Comparison of ENCODE assay signal across 15 mouse cellular contexts in the genomic region with DNA sequence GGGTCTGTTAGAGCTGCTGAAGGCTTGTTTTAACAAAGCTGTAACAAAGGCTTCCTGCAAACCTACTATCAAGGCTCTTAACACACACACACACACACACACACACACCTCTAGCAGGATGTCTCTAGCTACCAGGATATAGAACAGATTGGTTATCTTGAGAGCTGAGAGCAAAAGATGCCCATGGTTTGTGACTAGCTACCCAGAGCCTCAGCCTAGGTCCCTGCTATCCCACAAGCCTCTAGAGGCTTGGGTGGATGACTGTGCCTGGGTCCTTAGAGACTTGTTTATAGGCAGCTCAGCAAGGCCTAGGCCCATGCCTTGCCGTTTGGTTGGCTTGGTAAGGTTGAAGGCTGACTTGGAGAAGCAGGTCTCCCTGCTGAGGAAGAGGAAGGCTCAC. TPM values are rescaled to one million over a fixed set of nuclear protein-coding genes. Genes with fewer than 3 reads are reported as not detected.
A peak's percentile ranks its signal among the peaks of the same experiment; 100 is the strongest.
DNase-seq lines count a peak whose midpoint lies in the region; ATAC-seq lines count a peak whose summit lies in the region.
"Had no signal": no experiment of that assay in that cellular context is flagged by ENCODE, and none has a peak within 500 bp of the region (broad histone marks: within the 10 kb centered on the region; RNA-seq: fewer than 3 reads in every experiment).

No protein-coding gene starts in this region.

- H3K36me3 ChIP-seq in embryonic facial prominence, embryonic 13.5 days: no peaks in the 10 kb centered on the region
- no peaks in the 10 kb centered on the region for H3K36me3 ChIP-seq in hindbrain, embryonic 11.5 days (ENCODE audit: control insufficient read depth, insufficient read depth, low read length)
- H3K36me3 ChIP-seq in midbrain, embryonic 12.5 days: 0 out of 2 replicates have a peak, but pooled peaks cover 3% of the 10 kb centered on the region
- H3K36me3 ChIP-seq: embryonic facial prominence, embryonic 12.5 days had no signal

- WGBS in embryonic facial prominence, embryonic 13.5 days: 28% methylated on average over 1 of the region's 1 CpGs
- WGBS in hindbrain, embryonic 11.5 days: 32% methylated on average over 1 of the region's 1 CpGs
- WGBS in midbrain, embryonic 12.5 days: 9% methylated on average over 1 of the region's 1 CpGs

- H3K4me3 ChIP-seq in embryonic facial prominence, embryonic 13.5 days: no peak overlapping the region
- peak overlapping the region; percentile 14 for H3K4me3 ChIP-seq in hindbrain, embryonic 11.5 days (ENCODE audit: low read depth, low read length)
- peak overlapping the region; percentile 60 for H3K4me3 ChIP-seq in midbrain, embryonic 12.5 days
- H3K4me3 ChIP-seq: embryonic facial prominence, embryonic 12.5 days had no signal

- intact Hi-C loops in left cerebral cortex, postnatal 4 days (cut with DNase I): loop anchor here (10.0 kb wide), 2 partner anchors 336 to 1824 kb away; no protein-coding TSS in a partner anchor

- H3K9me3 ChIP-seq in embryonic facial prominence, embryonic 13.5 days: no peaks in the 10 kb centered on the region
- no peaks in the 10 kb centered on the region for H3K9me3 ChIP-seq in hindbrain, embryonic 11.5 days (ENCODE audit: control insufficient read depth, low read length)
- no peaks in the 10 kb centered on the region for H3K9me3 ChIP-seq in midbrain, embryonic 12.5 days
- H3K9me3 ChIP-seq: embryonic facial prominence, embryonic 12.5 days had no signal

- DNase-seq in embryo, embryonic 10.5 days (ENCODE audit: low spot score): peak; percentile 8
- no peak for DNase-seq in embryo, embryonic 9.5 days (ENCODE audit: extremely low spot score)
- peak; percentile 25 for DNase-seq in hindbrain, embryonic 11.5 days (ENCODE audit: low spot score)
- DNase-seq in adrenal gland, adult 2 months: no peak
- DNase-seq in left cerebral cortex, postnatal 4 days: no peak
- DNase-seq: cerebellum, adult 2 months; right cerebral cortex, postnatal 14 days had no signal

- peaks cover 96% of the 10 kb centered on the region for H3K27me3 ChIP-seq in embryonic facial prominence, embryonic 13.5 days
- H3K27me3 ChIP-seq in hindbrain, embryonic 11.5 days (ENCODE audit: control insufficient read depth, insufficient read depth, low read length): peaks cover 7% of the 10 kb centered on the region; the same call in 1 of the 2 replicates
- H3K27me3 ChIP-seq in midbrain, embryonic 12.5 days: peaks cover 13% of the 10 kb centered on the region; the same call in 1 of the 2 replicates
- H3K27me3 ChIP-seq: Patski had no signal

- ATAC-seq in embryonic facial prominence, embryonic 13.5 days (ENCODE audit: insufficient number of reproducible peaks, insufficient read depth, low FRiP score, low TSS enrichment, low read depth): no peak
- ATAC-seq in hindbrain, embryonic 11.5 days (ENCODE audit: low FRiP score): no peak
- ATAC-seq in midbrain, embryonic 12.5 days (ENCODE audit: low FRiP score, low read depth): no peak
- no peak for ATAC-seq in erythroblast, adult 5-6 weeks (replicated peaks; ENCODE audit: low FRiP score, poor library complexity, severe bottlenecking)
- ATAC-seq: Patski had no signal

- peak overlapping the region; percentile 78 for H3K4me2 ChIP-seq in embryonic facial prominence, embryonic 13.5 days
- peak overlapping the region; percentile 68 for H3K4me2 ChIP-seq in hindbrain, embryonic 11.5 days (replicated peaks; ENCODE audit: low read depth, low read length)
- H3K4me2 ChIP-seq in midbrain, embryonic 12.5 days (replicated peaks): peak overlapping the region; percentile 78
- H3K4me2 ChIP-seq: liver, embryonic 11.5 days had no signal

- H3K9ac ChIP-seq in embryonic facial prominence, embryonic 13.5 days: no peak overlapping the region
- H3K9ac ChIP-seq in hindbrain, embryonic 11.5 days (ENCODE audit: low read depth, low read length): peak overlapping the region; percentile 42
- peak overlapping the region; percentile 52 for H3K9ac ChIP-seq in midbrain, embryonic 12.5 days (replicated peaks)
- H3K9ac ChIP-seq: embryonic facial prominence, embryonic 12.5 days had no signal

- peaks cover 23% of the 10 kb centered on the region for H3K4me1 ChIP-seq in embryonic facial prominence, embryonic 13.5 days
- peaks cover 17% of the 10 kb centered on the region for H3K4me1 ChIP-seq in hindbrain, embryonic 11.5 days (replicated peaks; ENCODE audit: control insufficient read depth, insufficient read depth, low read length)
- peaks cover 80% of the 10 kb centered on the region for H3K4me1 ChIP-seq in midbrain, embryonic 12.5 days

- peak overlapping the region; percentile 13; the same call in 1 of the 2 replicates for H3K27ac ChIP-seq in embryonic facial prominence, embryonic 13.5 days
- 0 out of 2 replicates have a peak overlapping the region, but pooled peaks have one; percentile 42 for H3K27ac ChIP-seq in hindbrain, embryonic 11.5 days (ENCODE audit: low read depth, low read length)
- peak overlapping the region; percentile 56 for H3K27ac ChIP-seq in midbrain, embryonic 12.5 days (replicated peaks)
- H3K27ac ChIP-seq: embryonic facial prominence, embryonic 12.5 days had no signal

RNA-seq across cellular contexts. Expression of a gene that starts 13.5 kb away (rescaled TPM):
- 11.4 and 13.4 TPM in 2 replicates for polyA plus RNA-seq in embryonic facial prominence, embryonic 13.5 days (2015; fragmentation: Nextera tagmentation; extraction: Ambion mirVana)
- 20.7 and 22.3 TPM in 2 replicates for polyA plus RNA-seq in hindbrain, embryonic 11.5 days (2014; fragmentation: Nextera tagmentation; extraction: Ambion mirVana)
- 36.3 and 37.6 TPM in 2 replicates for polyA plus RNA-seq in midbrain, embryonic 12.5 days (2016; fragmentation: Nextera tagmentation; extraction: Ambion mirVana)
- total RNA-seq in erythroblast, adult 5-6 weeks (2015; ENCODE audit: low replicate concordance): not detected in 2 replicates
- total RNA-seq in erythroblast, adult 5-6 weeks (2017; ENCODE audit: low replicate concordance): 0.14 TPM in 1 of 2 replicates, not detected in the other
- not detected for total RNA-seq in adrenal gland, adult 2 months (2021)
- 0.02 TPM in 2 replicates for polyA plus RNA-seq in adrenal gland, adult 2 months (2012; rRNA removed)
- 100 to 1,000 TPM; 102 to 123 TPM for total RNA-seq in left cerebral cortex, postnatal 4 days (2021)
- polyA plus RNA-seq: heart, embryonic 14.5 days; large intestine, adult 2 months had no signal

Comparison
In these comparisons a context has a peak if more than half of its experiments do, and no peak if none do; other contexts are left out.
1. DNase-seq: peak in embryo, embryonic 10.5 days (single experiment) and hindbrain, embryonic 11.5 days (single experiment); none in embryo, embryonic 9.5 days (single experiment), adrenal gland, adult 2 months (single experiment) and left cerebral cortex, postnatal 4 days (single experiment).
2. RNA of a gene that starts 13.5 kb away (polyA plus RNA-seq): 36.3 to 37.6 TPM in midbrain, embryonic 12.5 days, 20.7 to 22.3 TPM in hindbrain, embryonic 11.5 days and 11.4 to 13.4 TPM in embryonic facial prominence, embryonic 13.5 days; 0.02 TPM in adrenal gland, adult 2 months; every median in the first group is over 10 times any median in the second.
3. Peak in every context shown above with its lines, with median percentiles within 50 percentile points of each other: H3K27ac ChIP-seq and H3K4me2 ChIP-seq.